Mouse (Mus musculus) heart, postnatal 36 days (tissue): ENCODE results near the gene Mdh1. TPM values are rescaled to one million over a fixed set of nuclear protein-coding genes. Genes with fewer than 3 reads are reported as not detected.
A peak's percentile ranks its signal among the peaks of the same experiment; 100 is the strongest.

ENCODE experiments used
- DNase-seq, 2 experiments: peaks; one replicate each; pipeline ENCODE4 v3.0.0; 2021 to 2022
- intact Hi-C: fragments of 180-260 bp; cut with DNase I; formaldehyde crosslinking; loops from one replicate; pipeline ENCODE4 v1.15.1; 2025
- total RNA-seq, 2 experiments: library from RNA; stranded (reverse); gene quantifications; 2 replicates each; pipeline ENCODE4 v1.2.3; 2021

The Mdh1 gene
- 1,000 to 10,000 TPM; 2,443 to 2,451 TPM for total RNA-seq

DNA sequence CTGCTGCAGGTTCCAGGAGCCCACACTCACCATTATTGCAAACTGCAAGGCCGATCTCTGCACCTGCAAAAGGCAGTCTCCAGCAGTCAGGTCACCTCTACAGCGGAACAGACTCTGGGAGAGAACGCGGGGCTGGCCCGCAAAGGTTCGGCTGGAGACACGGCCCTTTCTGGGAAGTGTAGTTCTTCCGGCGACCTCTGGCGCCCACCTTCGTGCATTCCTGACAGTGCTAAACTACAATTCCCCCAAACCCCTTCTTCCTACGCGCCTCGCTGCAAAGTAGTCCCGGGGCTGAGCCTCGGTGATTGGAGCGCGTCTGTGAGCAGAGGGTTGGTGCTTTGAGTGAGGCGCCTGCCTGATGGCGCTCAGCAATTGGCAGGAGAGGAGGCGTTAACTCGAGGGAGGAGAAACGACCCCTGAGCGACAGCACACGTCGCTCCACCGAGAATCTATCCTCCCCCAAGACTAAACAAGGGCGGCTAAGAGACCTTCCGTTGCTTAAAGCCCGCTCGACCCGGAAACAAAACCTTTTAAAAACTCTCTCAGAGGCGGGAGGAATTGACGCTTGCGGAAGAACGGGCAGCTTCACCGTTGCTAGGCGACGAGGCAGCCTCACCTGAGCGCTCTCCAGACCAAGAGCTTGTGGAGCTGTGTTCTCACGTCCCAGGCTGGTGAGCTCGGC is at the start of gene Mdh1, which contains the start of gene Wdpcp:
Mdh1 (minus strand) TSS at position 668 of the 682 bp plus-strand sequence.
Wdpcp (plus strand) TSS at position 536 of the 682 bp plus-strand sequence.
- peak; percentile 87 to 90 for DNase-seq
- intact Hi-C loops, result loop anchor here (2.0 kb wide), 1 partner anchor 201 kb away; the partner anchor contains the start of gene Ugp2

DNA sequence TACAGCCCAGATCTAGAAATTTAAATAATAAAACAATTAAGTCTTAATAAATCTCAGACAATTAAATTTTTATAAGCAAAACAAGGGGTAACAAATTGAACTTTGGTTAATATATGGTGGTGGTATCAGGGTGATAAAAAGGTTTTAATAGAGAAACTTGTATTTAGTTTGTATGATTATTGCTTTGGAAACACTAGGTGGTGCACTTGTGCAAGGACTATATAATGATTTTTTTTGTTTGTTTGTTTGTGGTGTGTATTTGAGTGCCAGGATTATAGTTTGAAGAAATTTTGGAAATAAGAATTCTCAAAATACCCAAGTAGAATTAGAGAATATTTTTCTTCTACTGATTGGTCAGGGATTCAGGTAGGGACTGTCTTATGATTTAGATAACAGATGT is 43.7 kb upstream of the Mdh1 start:
- DNase-seq, result no peak
- intact Hi-C loops, result loop anchor here (10.0 kb wide), 1 partner anchor 359 kb away; no protein-coding TSS in a partner anchor

DNA sequence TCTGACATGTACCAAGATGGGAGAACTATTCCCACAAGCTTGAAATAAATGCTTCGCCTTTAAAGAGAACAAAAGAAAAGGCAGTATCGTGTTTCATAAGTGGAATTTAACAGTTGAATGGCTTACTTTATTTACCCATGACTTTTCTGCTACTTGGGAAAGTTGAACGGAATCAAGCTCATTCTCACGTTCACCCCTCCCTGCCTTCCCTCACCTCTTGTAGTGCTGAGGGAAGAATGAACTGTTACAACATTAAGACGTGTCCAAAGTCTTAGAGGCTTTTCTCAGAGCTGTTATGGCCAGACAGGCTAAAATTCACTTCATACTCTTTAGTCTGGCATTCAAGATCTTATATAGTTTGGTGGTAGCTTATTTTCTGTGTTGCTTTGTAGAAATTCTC is 30.3 kb upstream of the Mdh1 start:
- intact Hi-C loops, result no loop called here
- DNase-seq, result no peak

DNA sequence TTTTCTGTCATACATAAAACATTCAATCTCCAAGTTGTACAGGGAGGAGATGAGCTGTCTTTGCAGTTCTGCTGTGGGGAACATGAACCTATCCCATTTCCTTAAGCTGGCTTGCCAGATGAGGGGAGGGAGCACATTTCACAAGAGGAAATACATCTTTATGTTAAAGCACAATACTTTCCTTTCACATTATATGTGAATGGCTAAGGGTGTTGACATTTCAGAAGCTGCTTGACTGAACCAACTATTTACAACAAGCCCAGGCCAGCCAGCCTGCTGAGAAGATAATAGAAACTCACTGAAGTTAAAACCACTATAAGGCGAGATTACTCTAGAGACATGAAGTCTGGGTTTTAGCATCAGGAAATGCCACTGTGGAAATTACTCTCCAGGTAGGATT is 11.1 kb upstream of the Mdh1 start:
- intact Hi-C loops, result no loop called here
- no peak for DNase-seq

DNA sequence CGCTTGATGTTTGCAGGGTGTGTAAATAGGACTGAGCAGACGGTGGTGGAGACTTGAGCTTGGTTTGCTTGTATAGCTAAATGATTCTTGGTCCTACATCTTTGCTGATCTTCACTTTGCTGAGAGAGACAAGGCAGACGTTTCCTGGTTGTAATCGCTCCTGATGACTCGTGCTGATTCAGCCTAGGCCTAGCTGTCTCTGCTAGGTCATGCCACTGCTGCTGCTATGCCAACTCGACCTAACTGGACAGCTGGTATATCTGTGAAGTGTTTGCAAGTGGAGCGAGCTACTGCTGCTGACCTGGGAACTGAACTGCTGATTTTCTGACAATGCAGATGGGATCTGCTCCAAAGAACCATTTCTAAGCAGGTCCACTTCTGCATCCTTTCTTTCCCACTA is 9.3 kb upstream of the Mdh1 start:
- intact Hi-C loops, result no loop called here
- no peak for DNase-seq

DNA sequence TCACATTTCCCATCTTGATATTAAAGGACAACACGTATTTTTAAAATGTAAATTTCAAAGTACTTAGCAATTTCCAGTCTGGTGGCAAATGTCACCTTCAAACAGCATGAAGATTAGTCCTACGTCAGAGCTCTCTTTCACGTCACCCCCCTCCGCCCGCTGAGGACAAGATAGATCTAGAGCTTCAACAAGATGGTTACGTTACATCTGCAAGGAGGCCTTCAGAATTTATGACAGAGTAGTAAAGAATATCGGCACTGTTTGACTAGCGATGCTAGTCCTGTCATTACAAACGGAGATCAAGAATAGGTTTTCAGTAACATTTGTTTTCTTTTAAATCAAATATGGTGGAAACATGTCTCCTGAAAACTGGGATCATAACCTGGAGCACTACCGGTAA is 1.2 kb downstream of the Mdh1 start:
- intact Hi-C loops, result loop anchor here (2.0 kb wide), 1 partner anchor 200 kb away; the partner anchor contains the start of gene Ugp2
- peak in 1 of 2 experiments; percentile 30 for DNase-seq

DNA sequence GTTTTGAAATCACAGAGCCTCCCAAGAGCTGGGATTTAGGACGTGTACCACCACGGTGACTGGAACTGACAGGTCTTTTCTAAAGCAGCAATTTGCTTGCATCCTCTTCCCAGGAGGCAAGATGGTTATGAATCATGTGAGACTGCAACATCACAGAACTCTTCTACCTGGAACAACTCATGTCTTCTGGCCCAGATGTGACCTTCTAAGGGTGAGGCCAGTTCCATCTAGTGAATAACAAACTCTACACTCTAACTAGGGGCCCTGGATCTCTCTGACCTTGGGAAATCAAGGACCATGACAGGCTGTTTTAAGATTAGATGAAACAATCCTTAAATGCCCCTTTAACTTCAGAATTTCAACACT is 2.1 kb downstream of the Mdh1 start:
- intact Hi-C loops, result loop anchor here (2.0 kb wide), 1 partner anchor 199 kb away; the partner anchor contains the start of gene Ugp2
- peak in 1 of 2 experiments; percentile 28 for DNase-seq

DNA sequence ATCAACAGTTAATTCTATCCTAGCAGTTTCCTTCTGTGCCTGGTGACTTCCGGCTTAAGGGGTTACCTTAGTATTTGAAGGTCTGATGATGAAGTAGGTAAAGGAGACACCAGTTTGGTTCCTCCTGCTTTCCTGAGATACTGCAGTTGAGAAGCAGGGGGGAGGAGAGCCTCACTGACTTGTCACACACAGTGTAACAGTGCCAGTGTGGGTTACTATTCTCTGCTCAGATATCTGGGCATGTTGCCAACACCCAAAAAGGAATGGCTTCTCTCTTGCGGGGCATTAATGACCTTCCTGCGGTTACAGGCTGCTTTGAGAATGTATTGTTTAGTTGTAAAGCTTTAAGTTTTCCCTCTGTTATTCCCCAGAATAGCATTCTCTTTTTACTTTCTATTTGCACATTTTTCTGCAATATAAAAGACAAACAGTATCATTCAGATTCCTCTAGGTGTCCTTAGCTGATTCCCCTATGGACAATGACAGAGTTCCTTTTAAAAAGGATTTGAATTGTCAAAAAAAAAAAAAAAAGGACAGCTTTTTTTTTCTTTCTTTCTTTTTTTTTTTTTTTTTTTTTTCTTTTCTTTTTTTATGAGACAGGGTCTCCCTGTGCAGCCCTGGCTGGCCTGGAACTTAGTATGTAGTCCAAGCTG is 2.6 kb downstream of the Mdh1 start:
- intact Hi-C loops, result loop anchor here (2.0 kb wide), 1 partner anchor 199 kb away; the partner anchor contains the start of gene Ugp2
- peak; percentile 31 to 48 for DNase-seq

DNA sequence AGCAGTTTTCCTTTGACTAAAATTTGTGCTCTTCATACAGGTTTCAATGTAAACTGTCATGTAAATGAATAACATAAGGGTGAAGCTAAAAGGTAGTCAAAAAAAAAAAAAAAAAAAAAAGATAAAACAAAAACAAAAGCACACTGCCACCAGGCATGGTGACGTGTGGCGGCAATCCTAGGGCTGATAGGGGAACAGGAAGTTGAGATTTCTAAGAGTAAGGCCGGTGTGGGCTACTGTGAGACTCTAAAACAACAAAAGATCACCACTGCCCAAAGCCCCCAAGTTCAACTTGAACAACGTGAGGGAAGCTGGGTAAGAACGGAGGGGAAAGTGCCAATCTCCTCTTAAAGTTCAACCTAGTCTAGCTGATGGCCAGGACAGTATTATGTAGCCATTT is 3.2 kb downstream of the Mdh1 start:
- no peak for DNase-seq
- intact Hi-C loops, result no loop called here

DNA sequence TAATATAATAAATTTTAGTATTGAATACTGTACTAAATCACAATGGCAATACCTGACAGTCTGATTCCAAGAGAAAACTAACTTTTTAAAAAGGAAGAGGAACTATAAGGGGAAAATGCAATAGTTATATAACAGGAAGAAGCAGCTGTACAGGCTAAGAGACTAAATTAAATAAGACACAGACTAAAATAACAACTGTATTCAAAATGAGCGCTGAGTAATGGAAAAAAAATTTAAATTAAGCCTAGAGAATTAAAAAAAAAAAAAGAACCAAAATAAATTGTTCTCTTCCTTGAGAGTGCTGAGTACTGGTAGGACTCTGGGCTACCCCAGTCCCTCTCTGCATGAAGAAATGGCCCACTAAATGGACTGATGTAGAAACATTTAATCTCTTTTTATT is 4.4 kb downstream of the Mdh1 start:
- intact Hi-C loops, result no loop called here
- no peak for DNase-seq

DNA sequence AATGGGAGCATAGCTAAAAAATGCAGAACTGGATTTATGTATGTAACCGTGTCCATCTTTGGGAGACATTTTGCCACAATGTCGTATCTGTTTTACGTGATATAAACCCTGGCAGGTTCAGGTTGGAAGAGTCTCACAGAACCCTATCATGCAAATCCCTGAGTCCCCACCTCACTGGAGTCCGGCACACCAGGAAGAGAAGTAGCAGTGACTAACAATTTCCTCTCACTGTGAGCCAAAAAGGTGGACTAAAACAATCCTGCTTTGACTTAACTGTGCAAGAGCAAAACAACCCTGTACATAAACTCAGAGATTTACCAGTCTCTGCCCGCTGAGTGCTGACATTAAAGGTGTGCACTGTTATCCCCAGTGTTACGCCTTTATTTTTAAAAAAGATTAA is 5.2 kb downstream of the Mdh1 start:
- intact Hi-C loops, result no loop called here
- no peak for DNase-seq

DNA sequence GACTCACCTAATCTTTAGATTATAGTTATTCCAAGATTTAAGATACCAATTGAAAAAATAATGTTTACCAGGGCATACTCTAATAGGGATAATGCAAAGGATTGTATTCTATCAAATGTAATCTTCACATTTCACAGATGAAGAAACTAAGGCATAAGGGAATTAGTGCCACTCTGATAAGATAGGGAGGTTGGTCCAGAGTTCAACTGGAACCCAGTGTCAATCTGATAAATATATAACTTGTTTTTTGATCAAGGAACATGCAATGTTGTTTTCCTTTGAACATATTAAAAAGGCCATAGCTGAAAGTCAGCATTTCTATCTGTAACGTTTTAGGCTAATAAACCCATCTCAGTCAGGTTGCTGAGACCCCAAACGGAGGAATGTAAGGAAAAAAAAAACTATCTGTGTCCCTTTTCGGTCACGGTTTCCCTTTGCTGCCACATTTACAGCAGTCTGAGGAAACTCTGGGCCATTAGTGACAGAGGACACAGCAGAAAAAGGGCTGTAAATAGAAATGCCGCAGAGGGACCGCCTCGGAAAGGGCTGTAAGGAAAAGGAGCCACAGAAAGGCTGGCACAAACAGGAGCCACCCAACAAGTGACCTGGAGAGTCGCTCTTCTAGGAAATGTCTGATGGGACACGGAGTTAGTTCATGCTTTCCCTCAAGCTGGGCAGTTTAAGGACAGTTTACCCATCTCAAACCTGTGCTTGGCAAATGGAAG is 7.3 kb downstream of the Mdh1 start:
- intact Hi-C loops, result no loop called here

DNA sequence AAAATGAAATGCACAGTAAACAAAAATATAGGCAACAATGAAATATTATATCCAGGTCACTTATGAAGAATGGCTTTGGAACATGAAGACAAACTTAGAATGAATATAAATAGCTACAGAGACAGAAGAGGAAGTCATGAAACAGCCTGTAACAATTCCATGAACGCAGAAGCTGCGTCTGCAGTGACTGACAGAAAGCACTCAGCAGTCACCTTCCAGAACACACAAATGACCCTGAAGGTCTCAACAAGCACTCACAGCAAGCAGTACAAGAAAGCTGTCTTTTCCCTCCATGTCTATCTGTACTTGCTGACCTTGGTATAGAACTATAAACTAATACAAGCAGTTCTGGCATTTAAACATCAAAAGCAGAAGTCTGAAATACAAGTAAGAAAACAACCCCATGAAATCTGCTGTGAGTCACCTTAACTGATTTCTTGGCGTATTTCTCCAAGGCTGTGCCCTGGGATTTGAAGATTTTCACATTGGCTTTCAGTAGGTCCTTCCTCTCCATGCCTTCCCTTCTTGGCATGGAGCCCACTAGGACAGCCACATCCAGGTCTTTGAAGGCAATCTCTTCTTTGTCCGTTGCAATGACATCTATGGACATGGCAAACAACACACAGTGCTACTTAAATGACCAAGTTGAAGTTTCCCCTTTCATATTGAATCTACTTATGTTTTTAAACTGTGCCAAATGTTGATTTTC is 8.4 kb downstream of the Mdh1 start:
- DNase-seq, result peak in 1 of 2 experiments; percentile 24

More for the DNA sequence above, 7.3 kb downstream of the Mdh1 start:
- DNase-seq, result no peak

DNA sequence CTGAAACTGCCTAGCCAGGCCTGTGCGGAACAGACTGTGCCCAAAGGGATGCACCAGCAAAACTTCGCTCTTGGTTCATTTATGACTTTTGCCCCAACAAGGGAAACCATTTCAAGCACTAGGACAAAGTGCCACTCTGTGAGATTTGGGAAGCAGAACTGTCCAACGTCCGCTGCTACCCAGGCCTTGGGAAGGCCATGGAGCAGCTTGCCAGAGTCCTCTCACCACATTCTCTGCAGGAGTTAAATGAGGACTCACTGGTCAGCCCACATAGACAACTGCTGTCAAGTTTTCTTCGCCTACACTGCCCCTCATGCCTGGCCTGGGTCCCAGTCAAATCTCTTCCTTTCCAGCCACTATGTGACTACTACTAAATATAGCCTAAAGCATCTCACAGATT is 10.8 kb downstream of the Mdh1 start:
- DNase-seq, result peak; percentile 21 to 30
- intact Hi-C loops, result no loop called here

More for the DNA sequence above, 8.4 kb downstream of the Mdh1 start:
- intact Hi-C loops, result no loop called here

DNA sequence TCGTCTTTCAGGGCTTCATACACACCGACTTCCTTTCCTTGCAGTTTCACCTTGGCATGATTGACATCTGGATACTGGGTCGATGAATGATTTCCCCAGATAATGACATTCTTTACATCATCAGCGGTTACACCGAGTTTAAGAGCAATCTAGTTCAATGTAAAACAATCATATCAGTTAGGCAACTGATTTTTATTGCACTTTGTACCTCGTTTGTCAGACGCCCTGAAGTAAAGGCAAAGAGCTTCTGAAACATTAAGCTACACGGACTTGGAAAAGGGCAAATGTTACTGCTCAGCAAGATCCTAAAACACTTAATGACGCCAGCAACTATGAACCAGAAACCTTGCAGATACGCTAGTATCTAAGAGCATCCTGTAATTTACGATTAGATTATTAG is 12.4 kb downstream of the Mdh1 start:
- DNase-seq, result no peak
- intact Hi-C loops, result no loop called here

DNA sequence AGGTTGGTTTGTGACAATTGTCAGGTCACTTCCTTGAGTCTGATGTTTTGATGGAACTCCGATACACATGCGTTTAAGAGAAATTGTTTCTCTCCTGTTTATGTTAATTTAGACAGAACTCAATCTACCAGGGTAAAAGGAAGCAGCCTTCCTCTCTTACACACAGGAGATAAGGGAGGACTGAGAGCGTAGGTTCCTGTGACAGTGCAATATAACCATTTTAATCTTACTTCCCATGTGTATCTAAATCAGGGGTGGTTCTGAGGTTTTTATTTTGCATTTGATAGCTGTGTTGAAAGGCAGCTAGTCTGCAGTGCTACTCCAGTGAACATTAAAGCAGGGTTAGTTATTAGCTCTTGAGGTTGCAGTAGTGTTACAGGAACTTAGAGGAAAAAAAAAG is 20.1 kb downstream of the Mdh1 start:
- intact Hi-C loops, result no loop called here
- DNase-seq, result no peak

DNA sequence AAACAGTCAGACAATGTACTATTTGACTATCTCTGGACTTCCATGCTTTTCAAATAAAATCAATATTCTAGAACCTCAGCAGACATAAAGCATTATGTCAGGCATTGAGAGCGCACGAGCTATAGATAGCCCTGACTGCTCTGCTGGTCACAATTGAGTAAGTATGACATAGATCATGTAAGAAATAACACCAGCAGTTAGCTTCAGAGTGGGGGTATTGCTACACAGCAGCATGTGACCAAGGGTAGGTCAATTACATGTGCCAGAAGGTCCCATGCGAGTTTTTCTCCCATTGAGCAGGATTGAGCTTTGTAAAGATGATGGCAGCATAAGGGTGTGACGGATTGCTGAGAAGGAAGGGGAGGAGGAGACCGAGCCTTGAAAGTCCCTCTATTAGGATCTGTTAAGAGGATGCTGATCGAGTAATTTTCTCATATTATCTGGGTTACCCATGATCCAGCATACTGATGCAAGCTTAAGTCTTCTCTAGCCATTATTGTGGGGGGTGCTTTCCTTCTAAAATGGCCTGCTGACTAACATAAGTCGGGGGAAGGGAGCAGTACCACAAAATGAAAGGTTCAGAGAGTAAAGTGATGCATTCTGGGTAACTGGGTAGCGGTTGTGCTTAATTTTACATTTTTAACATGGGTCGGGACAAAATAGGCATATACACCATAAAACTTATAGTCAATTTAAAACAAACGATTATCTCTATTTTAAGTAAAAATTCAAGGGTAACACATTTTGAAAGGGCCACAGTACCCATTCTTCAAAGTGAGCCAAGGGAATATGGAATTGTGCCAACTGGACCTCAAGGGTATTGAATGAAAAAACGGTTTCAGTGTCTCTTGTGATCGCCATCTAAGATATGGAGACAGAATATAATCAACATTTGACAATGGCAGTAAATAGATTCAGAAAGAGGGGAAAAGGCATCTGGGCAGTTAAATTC is 21.7 kb downstream of the Mdh1 start:
- intact Hi-C loops, result no loop called here
- no peak for DNase-seq

DNA sequence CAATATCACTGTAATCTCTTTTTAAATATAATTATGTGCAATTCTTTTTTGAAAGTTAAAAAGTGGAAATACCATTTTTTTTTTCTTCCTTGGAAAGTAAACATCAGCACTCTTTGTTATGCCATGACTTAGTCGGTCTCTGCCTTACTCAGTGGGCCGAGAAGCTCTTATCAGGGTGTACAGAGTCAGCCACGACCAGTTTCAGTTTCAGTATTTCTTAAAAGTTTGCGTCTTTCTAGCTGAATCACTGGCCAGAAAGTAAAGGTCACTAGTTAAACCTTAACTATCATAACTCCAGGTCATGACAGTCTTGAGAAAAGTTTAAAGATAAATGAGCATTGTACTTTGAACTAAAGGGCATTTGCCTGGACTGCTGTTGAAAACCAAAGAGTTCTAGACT is 22.4 kb downstream of the Mdh1 start:
- DNase-seq, result no peak
- intact Hi-C loops, result no loop called here

DNA sequence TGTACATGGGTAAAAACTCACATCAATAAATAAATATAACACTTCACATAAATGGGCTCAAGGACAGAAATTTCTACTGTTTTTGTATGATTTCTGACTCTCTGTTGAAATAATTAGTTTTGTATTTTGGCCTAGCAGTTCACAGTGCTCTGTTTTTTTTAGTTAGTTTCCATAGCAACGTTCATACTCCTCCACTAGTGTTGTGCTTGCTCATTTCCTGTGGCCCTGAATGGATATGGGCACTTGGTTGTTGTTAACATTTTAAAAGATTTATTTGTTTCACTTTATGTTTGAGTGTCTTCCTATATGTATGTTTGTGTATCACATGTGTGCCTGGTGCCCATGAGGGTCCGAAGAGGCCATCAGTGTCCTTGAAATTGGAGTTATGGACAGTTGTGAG is 23.1 kb downstream of the Mdh1 start:
- DNase-seq, result no peak
- intact Hi-C loops, result no loop called here

DNA sequence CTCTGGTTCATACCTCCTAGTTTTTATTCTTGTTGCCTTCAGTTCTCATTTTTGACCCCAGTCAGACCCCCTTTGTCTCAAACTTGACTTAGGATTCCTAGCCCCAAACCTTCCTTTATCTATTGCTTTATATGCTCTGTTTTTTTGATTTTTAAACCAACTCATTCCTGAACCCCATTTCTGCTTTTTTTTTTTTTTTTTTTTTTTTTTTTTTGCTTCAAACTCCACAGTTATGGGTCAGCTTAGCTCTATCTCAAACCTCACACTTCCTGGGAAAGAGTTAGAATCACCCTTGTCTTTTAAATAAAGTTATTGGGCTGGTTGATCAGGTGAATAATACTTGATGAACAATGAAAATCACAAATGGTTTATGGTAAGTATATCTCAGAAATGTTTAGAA is 24.6 kb downstream of the Mdh1 start:
- no peak for DNase-seq
- intact Hi-C loops, result no loop called here
